Mouse (Mus musculus) midbrain, postnatal 0 days (tissue): ENCODE measurements at regions not wholly inside any gene's neighbourhood (a gene's known extent, or its start where the extent isn't known, plus 50 kb on each side); places are given as distances from the start of the nearest gene placed in this dataset.

Experiments used
- ATAC-seq: fragments of 200-750 bp; cut with Nextera tagmentation; 2 replicates; pipeline ENCODE4 v1.8.0; 2017; ENCODE audit warnings: moderate number of reproducible peaks, mild to moderate bottlenecking, moderate TSS enrichment, moderate library complexity; ENCODE audit not compliant: low FRiP score
- DNase-seq: peaks from one replicate; pipeline ENCODE4 v3.0.0-alpha.2; 2015; ENCODE audit warnings: low spot score
- H3K27ac ChIP-seq: fragments of 300-500 bp; sonication (generic); 2 replicates; pipeline ENCODE4 v1.5.1; 2014; ENCODE audit warnings: low read depth, mild to moderate bottlenecking, low read length, mixed read lengths
- H3K27me3 ChIP-seq: fragments of 300-500 bp; sonication (generic); 2 replicates; pipeline ENCODE4 v1.6.1; 2014; ENCODE audit warnings: low read length, control low read depth, mixed read lengths; ENCODE audit not compliant: insufficient read depth
- H3K36me3 ChIP-seq: fragments of 300-500 bp; sonication (generic); 2 replicates; pipeline ENCODE4 v1.6.1; 2014; ENCODE audit warnings: low read length, control low read depth, mixed read lengths; ENCODE audit not compliant: insufficient read depth
- H3K4me1 ChIP-seq: fragments of 300-500 bp; sonication (generic); 2 replicates; pipeline ENCODE4 v1.6.1; 2014; ENCODE audit warnings: mild to moderate bottlenecking, control low read depth, antibody characterized with exemption, low read length, mixed read lengths; ENCODE audit not compliant: insufficient read depth
- H3K4me2 ChIP-seq: fragments of 300-500 bp; sonication (generic); 2 replicates; pipeline ENCODE4 v1.6.1; 2014; ENCODE audit warnings: low read depth, mild to moderate bottlenecking, low read length, mixed read lengths; ENCODE audit not compliant: poor library complexity, severe bottlenecking
- H3K4me3 ChIP-seq: fragments of 300-500 bp; sonication (generic); 2 replicates; pipeline ENCODE4 v1.5.1; 2014; ENCODE audit warnings: low read depth, mild to moderate bottlenecking, low read length, moderate library complexity
- H3K9ac ChIP-seq: fragments of 300-500 bp; sonication (generic); replicated peaks from 2 replicates; pipeline ENCODE4 v1.6.1; 2014; ENCODE audit warnings: mild to moderate bottlenecking, low read length, moderate library complexity, mixed read lengths; ENCODE audit not compliant: poor library complexity, severe bottlenecking
- H3K9me3 ChIP-seq: fragments of 300-500 bp; sonication (generic); 2 replicates; pipeline ENCODE4 v1.6.1; 2016; ENCODE audit warnings: low read length, control low read depth
- CTCF ChIP-seq: IDR thresholded peaks from 2 replicates; pipeline ENCODE4 v1.5.1; 2016; ENCODE audit warnings: antibody characterized with exemption, mild to moderate bottlenecking
- WGBS: fragments of 180-500 bp; shearing (Covaris S2); extraction: QIAGEN DNeasy Blood & Tissue Kit; methylation state at CpG from one replicate; pipeline ENCODE4 v1.1.7; 2014; 5-methylcytosine and 5-hydroxymethylcytosine counted together

GRCm38 (mm10) chr9:71355721-71356120, 130.0 kb downstream of the Polr2m start:
- TF ChIP-seq CTCF = no peak
- ATAC-seq (no peak), DNase-seq (no peak)
- Histone ChIP-seq H3K36me3 (no peaks in the 10 kb centered on the region), H3K4me2 (no peak overlapping the region), H3K27ac (no peak overlapping the region), H3K9ac (no peak overlapping the region), H3K9me3 (no peaks in the 10 kb centered on the region), H3K27me3 (no peaks in the 10 kb centered on the region), H3K4me3 (no peak overlapping the region), H3K4me1 (no peaks in the 10 kb centered on the region)
- 79% methylated on average over 5 of the region's 5 CpGs for WGBS
